Mouse (Mus musculus): ENCODE measurements at regions not wholly inside any gene's neighbourhood (a gene's known extent, or its start where the extent isn't known, plus 50 kb on each side); places are given as distances from the start of the nearest gene placed in this dataset.

GRCm38 (mm10) chr5:43151099-43151774 is 81.7 kb upstream of the Cpeb2 start:
- H3K4me3 ChIP-seq (replicated peaks) = no peak overlapping the region
- 79% methylated on average over 3 of the region's 3 CpGs for WGBS
- no peaks in the 10 kb centered on the region for H3K36me3 ChIP-seq (replicated peaks)
- no peaks in the 10 kb centered on the region for H3K9me3 ChIP-seq
- no peaks in the 10 kb centered on the region for H3K27me3 ChIP-seq
- no peak overlapping the region for H3K9ac ChIP-seq
- no peak overlapping the region for H3K4me2 ChIP-seq
- ATAC-seq (ENCODE audit: low FRiP score) = no peak
- H3K27ac ChIP-seq = no peak overlapping the region
- H3K4me1 ChIP-seq = peaks cover 4% of the 10 kb centered on the region

GRCm38 (mm10) chr5:43152119-43152611 is 80.8 kb upstream of the Cpeb2 start:
- no peak overlapping the region for H3K9ac ChIP-seq
- H3K4me2 ChIP-seq = no peak overlapping the region
- H3K4me1 ChIP-seq = peaks cover 4% of the 10 kb centered on the region
- no peak for ATAC-seq (ENCODE audit: low FRiP score)
- no peak overlapping the region for H3K27ac ChIP-seq
- no peaks in the 10 kb centered on the region for H3K36me3 ChIP-seq (replicated peaks)
- H3K9me3 ChIP-seq = no peaks in the 10 kb centered on the region
- WGBS = 20% methylated on average over 8 of the region's 8 CpGs
- H3K4me3 ChIP-seq (replicated peaks) = no peak overlapping the region
- no peaks in the 10 kb centered on the region for H3K27me3 ChIP-seq

GRCm38 (mm10) chr5:43152881-43153280 is 80.1 kb upstream of the Cpeb2 start:
- no peaks in the 10 kb centered on the region for H3K9me3 ChIP-seq
- no peak overlapping the region for H3K9ac ChIP-seq
- 74% methylated on average over 1 of the region's 1 CpGs for WGBS
- 0 out of 2 replicates have a peak, but pooled peaks have one; percentile 17 for ATAC-seq (ENCODE audit: low FRiP score)
- H3K27me3 ChIP-seq = no peaks in the 10 kb centered on the region
- no peak overlapping the region for H3K4me3 ChIP-seq (replicated peaks)
- H3K4me1 ChIP-seq = peaks cover 4% of the 10 kb centered on the region
- no peak overlapping the region for H3K4me2 ChIP-seq
- H3K27ac ChIP-seq = no peak overlapping the region
- H3K36me3 ChIP-seq (replicated peaks) = no peaks in the 10 kb centered on the region

- H3K4me2 ChIP-seq = no peak overlapping the region
- no peak overlapping the region for H3K27ac ChIP-seq
- ATAC-seq (ENCODE audit: low FRiP score) = no peak
- no peaks in the 10 kb centered on the region for H3K9me3 ChIP-seq
- H3K27me3 ChIP-seq = no peaks in the 10 kb centered on the region
- no peaks in the 10 kb centered on the region for H3K4me1 ChIP-seq
- H3K9ac ChIP-seq = no peak overlapping the region
- H3K36me3 ChIP-seq (replicated peaks) = no peaks in the 10 kb centered on the region
- H3K4me3 ChIP-seq (replicated peaks) = no peak overlapping the region
- WGBS = 90% methylated on average over 3 of the region's 3 CpGs
Measured at GRCm38 (mm10) chr5:43156771-43157170, 76.2 kb upstream of the Cpeb2 start.

- Histone ChIP-seq H3K4me1 (no peaks in the 10 kb centered on the region), H3K36me3 (replicated peaks) (no peaks in the 10 kb centered on the region), H3K9me3 (no peaks in the 10 kb centered on the region), H3K9ac (no peak overlapping the region), H3K27me3 (no peaks in the 10 kb centered on the region), H3K4me3 (replicated peaks) (no peak overlapping the region), H3K4me2 (no peak overlapping the region), H3K27ac (no peak overlapping the region)
- WGBS = 87% methylated on average over 6 of the region's 6 CpGs
- ATAC-seq (ENCODE audit: low FRiP score) = no peak
Measured at GRCm38 (mm10) chr5:43160140-43160539, 72.8 kb upstream of the Cpeb2 start.

- WGBS = 90% methylated on average over 8 of the region's 8 CpGs
- H3K4me3 ChIP-seq (replicated peaks) = no peak overlapping the region
- no peaks in the 10 kb centered on the region for H3K27me3 ChIP-seq
- no peaks in the 10 kb centered on the region for H3K9me3 ChIP-seq
- no peak overlapping the region for H3K4me2 ChIP-seq
- H3K4me1 ChIP-seq = no peaks in the 10 kb centered on the region
- no peak overlapping the region for H3K9ac ChIP-seq
- no peaks in the 10 kb centered on the region for H3K36me3 ChIP-seq (replicated peaks)
- no peak overlapping the region for H3K27ac ChIP-seq
- no peak for ATAC-seq (ENCODE audit: low FRiP score)
Measured at GRCm38 (mm10) chr5:43181475-43181874, 51.5 kb upstream of the Cpeb2 start.

Measured in forebrain, embryonic 12.5 days (tissue).